Mouse (Mus musculus): ENCODE measurements around the gene Pcgf5. TPM values are rescaled to one million over a fixed set of nuclear protein-coding genes. Genes with fewer than 3 reads are reported as not detected.
A peak's percentile ranks its signal among the peaks of the same experiment; 100 is the strongest.

Gene Pcgf5
- polyA plus RNA-seq, 1 experiment from 2014 or later = 18.0 TPM

DNA sequence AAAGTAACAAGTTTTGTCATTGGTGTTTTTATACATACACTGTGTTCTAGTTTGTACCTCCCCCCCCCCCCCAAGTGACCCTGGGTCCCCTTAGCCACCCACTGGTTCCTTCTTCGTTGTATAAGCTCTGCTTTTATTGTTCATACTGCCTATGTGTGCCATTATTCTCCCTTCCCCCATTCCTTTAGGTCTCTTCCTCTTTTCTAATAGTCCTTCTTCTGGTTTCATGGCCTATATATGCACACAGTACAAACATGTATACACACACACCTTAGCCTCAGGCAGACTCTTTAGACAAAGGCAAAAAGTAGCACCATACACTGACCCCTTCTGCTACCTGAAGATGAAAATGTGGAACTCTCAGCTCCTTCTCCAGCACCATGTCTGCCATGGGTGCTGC is 42.6 kb downstream of the Pcgf5 start:
- no peaks in the 10 kb centered on the region for H3K27me3 ChIP-seq (replicated peaks)
- ATAC-seq (ENCODE audit: insufficient read depth, low FRiP score, low read depth) = no peak
- H3K4me2 ChIP-seq = no peak overlapping the region
- H3K9ac ChIP-seq = no peak overlapping the region
- no peaks in the 10 kb centered on the region for H3K36me3 ChIP-seq
- no peak overlapping the region for H3K27ac ChIP-seq
- WGBS = 79% methylated on average over 1 of the region's 1 CpGs
- H3K4me1 ChIP-seq = no peaks in the 10 kb centered on the region
- H3K9me3 ChIP-seq = no peaks in the 10 kb centered on the region
- H3K4me3 ChIP-seq (replicated peaks) = no peak overlapping the region

DNA sequence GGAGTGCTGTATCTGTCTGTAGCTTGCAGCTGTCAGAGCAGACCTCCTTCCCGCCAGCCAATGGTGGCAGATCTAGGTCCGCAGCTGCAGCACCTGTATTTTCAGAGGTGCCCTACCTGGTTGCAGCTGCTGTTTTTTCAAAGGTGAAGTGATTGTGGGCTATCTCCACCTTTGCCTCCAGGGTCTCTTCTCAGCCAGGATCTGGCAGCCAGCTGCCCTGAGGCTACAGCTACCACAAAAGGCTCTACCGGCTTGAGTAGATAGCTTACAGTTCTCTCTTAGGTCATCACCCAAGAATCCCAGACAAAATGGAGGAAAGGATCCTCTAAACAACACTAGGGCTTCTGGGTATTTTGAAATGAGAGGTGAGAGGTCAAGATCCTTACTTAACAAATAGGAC is 50.4 kb downstream of the Pcgf5 start:
- 75% methylated on average over 3 of the region's 3 CpGs for WGBS
- Histone ChIP-seq H3K27ac (no peak overlapping the region), H3K27me3 (replicated peaks) (no peaks in the 10 kb centered on the region), H3K4me1 (no peaks in the 10 kb centered on the region), H3K9ac (no peak overlapping the region), H3K9me3 (no peaks in the 10 kb centered on the region), H3K36me3 (no peaks in the 10 kb centered on the region), H3K4me3 (replicated peaks) (no peak overlapping the region), H3K4me2 (no peak overlapping the region)
- no peak for ATAC-seq (ENCODE audit: insufficient read depth, low FRiP score, low read depth)

DNA sequence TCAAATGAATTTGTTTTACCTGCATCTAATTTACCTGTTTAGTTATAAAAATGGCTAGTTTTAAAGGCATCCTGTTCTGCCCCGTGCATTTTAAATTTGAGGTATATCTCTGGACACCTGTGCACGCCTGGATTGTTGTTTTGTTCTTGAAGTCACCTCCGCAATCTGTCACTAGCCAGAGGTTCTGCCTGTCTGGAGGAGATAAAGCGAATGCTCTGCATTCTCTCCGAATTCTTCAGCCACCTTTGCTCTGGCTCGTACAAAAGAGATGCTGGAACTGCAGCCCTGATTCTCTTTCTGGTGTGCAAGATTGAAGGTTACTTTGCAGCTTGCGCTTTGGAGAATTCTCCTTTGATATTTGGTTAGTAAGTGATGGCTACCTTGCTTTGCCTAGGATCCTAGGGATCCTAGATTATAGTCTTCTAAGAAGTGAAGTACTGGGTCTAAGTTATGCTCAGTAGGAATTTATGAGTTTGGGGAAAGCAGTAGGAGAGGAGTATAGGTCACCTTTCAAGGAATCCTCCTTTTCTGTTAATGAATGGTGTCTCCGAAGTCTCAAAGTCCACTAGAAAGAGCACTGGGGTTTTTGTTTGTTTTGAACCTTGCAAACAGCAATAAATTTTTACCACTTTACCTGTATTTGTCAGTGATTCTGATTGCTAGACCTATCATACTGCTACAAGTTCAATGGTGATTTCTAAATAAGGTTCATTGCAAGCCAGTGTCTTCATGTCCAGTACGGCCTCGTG is 60.4 kb downstream of the Pcgf5 start:
- Histone ChIP-seq H3K36me3 (no peaks in the 10 kb centered on the region), H3K9ac (no peak overlapping the region), H3K4me1 (no peaks in the 10 kb centered on the region), H3K27ac (no peak overlapping the region), H3K27me3 (replicated peaks) (0 out of 2 replicates have a peak, but pooled peaks cover 4% of the 10 kb centered on the region), H3K4me2 (no peak overlapping the region), H3K4me3 (replicated peaks) (no peak overlapping the region), H3K9me3 (no peaks in the 10 kb centered on the region)
- WGBS = 44% methylated on average over 10 of the region's 10 CpGs
- no peak for ATAC-seq (ENCODE audit: insufficient read depth, low FRiP score, low read depth)

DNA sequence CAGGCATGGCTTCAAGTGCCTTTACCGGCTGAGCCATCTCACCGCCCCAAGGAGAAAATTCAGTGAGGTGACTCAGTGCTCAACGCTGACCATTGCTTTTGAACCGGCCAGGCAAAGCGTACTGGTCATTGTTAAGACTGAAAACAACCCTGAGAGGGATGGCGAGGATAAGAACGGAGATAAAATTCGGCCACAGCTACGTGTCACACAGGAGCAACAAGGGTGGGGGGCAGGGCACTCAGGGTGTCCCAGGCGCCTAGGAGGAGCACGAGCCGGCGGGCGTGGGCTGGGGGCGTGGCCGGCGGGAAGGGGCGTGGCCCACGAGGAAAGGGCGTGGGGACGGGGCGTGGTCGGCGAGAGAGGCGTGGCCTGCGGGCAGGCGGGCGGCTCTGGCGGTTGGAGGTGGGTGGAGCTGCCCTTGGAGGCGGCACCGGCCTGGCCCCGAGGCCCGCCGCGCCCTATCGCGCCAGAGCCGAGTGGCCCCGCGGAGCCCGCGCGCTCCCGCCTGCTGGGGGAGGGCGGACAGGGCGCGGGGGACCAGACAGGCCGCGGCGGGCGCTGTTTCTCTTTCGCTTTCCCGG is 61.3 kb downstream of the Pcgf5 start:
- H3K9me3 ChIP-seq = no peaks in the 10 kb centered on the region
- peak overlapping the region; percentile 84 for H3K4me2 ChIP-seq
- peak; percentile 100 for ATAC-seq (ENCODE audit: insufficient read depth, low FRiP score, low read depth)
- H3K4me3 ChIP-seq (replicated peaks) = peak overlapping the region; percentile 72
- 0 out of 2 replicates have a peak, but pooled peaks cover 4% of the 10 kb centered on the region for H3K27me3 ChIP-seq (replicated peaks)
- H3K27ac ChIP-seq = no peak overlapping the region
- no peaks in the 10 kb centered on the region for H3K4me1 ChIP-seq
- under 1% methylated on average over 48 of the region's 53 CpGs for WGBS
- peak overlapping the region; percentile 22 for H3K9ac ChIP-seq
- no peaks in the 10 kb centered on the region for H3K36me3 ChIP-seq

DNA sequence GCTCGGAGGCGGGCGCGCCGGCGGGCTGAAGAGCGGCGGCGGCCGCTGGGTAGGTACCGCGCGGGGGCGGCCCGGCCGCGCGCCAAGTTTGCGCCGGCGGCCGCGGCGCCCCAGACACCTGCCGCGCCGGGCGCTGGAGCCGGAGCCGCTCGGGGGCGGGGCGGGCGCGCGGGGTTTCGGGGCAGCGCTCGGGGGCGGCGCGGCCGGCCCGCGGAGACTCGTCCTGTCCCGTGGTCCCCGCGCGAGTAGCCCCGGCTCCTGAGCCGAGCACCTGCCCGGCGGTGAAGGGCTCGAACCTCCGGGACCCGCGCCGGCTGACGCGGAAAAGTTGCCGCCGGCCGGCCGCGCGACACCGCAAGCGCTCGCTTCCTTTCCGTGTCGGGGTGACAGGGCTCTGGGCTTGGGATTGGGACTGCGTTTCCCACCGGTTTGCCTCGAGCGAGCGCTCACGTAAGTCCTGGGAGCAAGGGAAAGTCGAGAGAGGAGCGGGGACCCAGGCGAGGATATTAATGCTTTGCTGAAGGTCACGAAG is 61.8 kb downstream of the Pcgf5 start:
- H3K4me1 ChIP-seq = no peaks in the 10 kb centered on the region
- 0 out of 2 replicates have a peak, but pooled peaks cover 4% of the 10 kb centered on the region for H3K27me3 ChIP-seq (replicated peaks)
- peak overlapping the region; percentile 84 for H3K4me2 ChIP-seq
- H3K36me3 ChIP-seq = no peaks in the 10 kb centered on the region
- under 1% methylated on average over 47 of the region's 82 CpGs for WGBS
- no peak overlapping the region for H3K27ac ChIP-seq
- H3K4me3 ChIP-seq (replicated peaks) = peak overlapping the region; percentile 72
- H3K9me3 ChIP-seq = no peaks in the 10 kb centered on the region
- H3K9ac ChIP-seq = peak overlapping the region; percentile 22
- peak; percentile 74 for ATAC-seq (ENCODE audit: insufficient read depth, low FRiP score, low read depth)

DNA sequence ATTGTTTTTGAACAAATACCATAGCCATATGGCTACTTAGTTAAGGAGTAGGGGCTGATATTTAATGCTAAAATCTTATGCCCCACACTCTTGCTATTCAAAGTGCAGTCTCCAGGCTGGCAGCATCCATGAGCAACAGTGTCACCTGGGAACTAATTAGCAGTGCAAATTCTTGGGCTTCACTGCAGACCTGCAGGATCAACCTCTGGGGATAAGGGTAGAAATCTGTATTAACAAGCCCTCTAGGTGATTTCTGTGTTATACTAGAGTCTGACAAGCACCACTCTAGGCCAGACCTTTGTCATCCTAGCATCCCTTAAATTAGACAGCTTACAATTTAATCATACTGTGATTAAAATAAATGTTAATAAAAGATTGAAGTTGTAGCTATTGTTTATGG is 71.8 kb downstream of the Pcgf5 start:
- Histone ChIP-seq H3K27me3 (replicated peaks) (no peaks in the 10 kb centered on the region), H3K36me3 (no peaks in the 10 kb centered on the region), H3K4me3 (replicated peaks) (no peak overlapping the region), H3K9ac (no peak overlapping the region), H3K4me1 (no peaks in the 10 kb centered on the region), H3K27ac (no peak overlapping the region), H3K9me3 (no peaks in the 10 kb centered on the region), H3K4me2 (no peak overlapping the region)
- ATAC-seq (ENCODE audit: insufficient read depth, low FRiP score, low read depth) = no peak

DNA sequence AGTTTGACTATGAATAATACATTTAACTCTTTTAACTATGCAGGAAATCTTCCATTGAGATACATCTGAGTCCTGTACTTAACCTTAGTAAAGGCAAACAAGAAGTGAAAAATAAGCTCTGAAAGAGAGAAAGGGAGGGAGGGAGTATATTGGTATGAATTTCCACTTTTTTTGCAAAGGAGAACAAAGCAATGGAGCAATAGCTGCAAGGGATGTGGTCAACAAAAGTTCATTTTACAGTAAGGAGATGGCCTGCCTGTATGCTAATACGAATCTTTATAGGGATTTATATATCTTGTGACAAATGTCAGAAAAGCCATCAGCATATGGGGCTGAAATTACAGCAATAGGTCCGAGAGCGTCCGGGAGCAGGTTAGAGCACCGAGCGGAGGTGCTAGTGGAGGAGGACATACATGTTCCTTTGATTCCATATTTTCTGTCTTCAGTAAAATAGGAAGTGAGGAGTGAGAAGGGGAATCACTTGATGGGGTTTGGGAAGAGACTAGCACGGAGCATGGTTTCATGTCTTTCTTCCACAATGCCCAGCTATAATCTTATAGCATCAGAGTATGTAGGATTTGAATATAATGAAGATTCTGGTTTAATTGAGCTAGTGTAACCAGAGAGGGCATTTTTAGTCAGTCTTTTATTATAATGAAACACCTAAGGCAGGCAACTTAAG is 79.2 kb downstream of the Pcgf5 start:
- WGBS = 92% methylated on average over 7 of the region's 7 CpGs
- no peak for ATAC-seq (ENCODE audit: insufficient read depth, low FRiP score, low read depth)

DNA sequence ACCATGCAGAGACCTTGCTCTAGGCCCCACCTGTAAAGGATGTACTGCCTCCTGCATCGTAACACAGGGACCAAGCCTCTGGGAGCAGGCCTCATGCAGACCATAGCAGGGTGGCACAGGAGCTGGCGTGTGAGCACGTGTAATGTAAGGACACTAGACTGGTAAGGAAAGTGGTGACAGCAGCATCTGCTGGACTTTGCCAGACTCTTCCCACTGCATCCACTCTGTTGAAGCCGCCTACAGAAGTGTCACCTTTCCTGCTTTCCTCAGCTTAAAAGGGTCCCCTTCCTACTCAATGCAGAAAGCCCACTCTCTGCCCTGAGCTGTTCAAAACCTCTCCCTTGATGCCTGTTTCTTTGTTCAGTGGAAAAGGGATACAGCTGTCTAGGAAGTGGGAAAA is 80.0 kb downstream of the Pcgf5 start:
- no peak overlapping the region for H3K9ac ChIP-seq
- no peaks in the 10 kb centered on the region for H3K36me3 ChIP-seq
- 84% methylated on average over 4 of the region's 4 CpGs for WGBS

More for the DNA sequence above, 79.2 kb downstream of the Pcgf5 start:
- no peak overlapping the region for H3K9ac ChIP-seq
- no peak overlapping the region for H3K4me3 ChIP-seq (replicated peaks)
- no peak overlapping the region for H3K4me2 ChIP-seq
- no peaks in the 10 kb centered on the region for H3K9me3 ChIP-seq
- H3K36me3 ChIP-seq = no peaks in the 10 kb centered on the region
- H3K4me1 ChIP-seq = no peaks in the 10 kb centered on the region
- H3K27ac ChIP-seq = no peak overlapping the region
- H3K27me3 ChIP-seq (replicated peaks) = no peaks in the 10 kb centered on the region

DNA sequence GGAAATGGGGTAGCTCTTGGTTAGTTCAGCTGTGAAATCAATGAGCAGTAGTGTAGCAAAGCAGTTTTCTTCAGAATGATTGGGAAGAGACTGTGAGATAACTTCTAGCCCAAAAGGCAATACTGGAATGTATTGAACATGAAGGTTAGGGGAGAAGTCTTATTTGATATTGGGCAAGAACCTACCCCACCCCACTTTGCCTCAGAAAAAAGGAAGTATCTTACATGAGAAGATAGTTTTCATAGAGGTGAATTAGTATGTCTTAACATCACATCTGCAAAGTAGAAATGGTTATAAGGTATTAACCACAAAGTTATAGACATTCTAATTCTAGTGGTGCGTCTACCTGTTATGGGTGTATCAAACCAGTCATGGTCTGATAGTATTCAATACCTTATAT is 81.2 kb downstream of the Pcgf5 start:
- H3K4me2 ChIP-seq = no peak overlapping the region
- 86% methylated on average over 1 of the region's 1 CpGs for WGBS

More for the DNA sequence above, 80.0 kb downstream of the Pcgf5 start:
- H3K27me3 ChIP-seq (replicated peaks) = no peaks in the 10 kb centered on the region
- H3K27ac ChIP-seq = no peak overlapping the region
- no peak overlapping the region for H3K4me3 ChIP-seq (replicated peaks)
- ATAC-seq (ENCODE audit: insufficient read depth, low FRiP score, low read depth) = no peak
- H3K4me1 ChIP-seq = no peaks in the 10 kb centered on the region
- H3K9me3 ChIP-seq = no peaks in the 10 kb centered on the region
- H3K4me2 ChIP-seq = no peak overlapping the region

DNA sequence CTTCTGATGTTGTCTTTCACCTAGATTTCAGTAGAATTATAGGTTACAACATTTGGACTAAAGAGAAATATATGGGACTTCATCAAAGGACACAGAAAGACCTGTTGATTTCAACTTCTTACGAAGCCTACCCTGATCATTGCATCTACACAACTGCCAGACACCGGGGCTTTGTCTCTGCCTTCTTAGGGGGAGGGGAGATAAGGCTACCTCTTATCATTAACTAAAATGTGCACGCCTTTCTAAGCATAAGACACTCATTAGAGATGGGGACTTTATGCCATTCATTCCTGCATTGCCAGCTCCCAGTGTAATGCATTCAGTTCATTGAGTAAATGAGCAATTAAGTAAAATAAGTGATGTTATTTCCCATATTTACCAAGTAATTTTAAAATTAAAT is 85.1 kb downstream of the Pcgf5 start:
- no peaks in the 10 kb centered on the region for H3K4me1 ChIP-seq
- ATAC-seq (ENCODE audit: insufficient read depth, low FRiP score, low read depth) = no peak
- H3K9ac ChIP-seq = no peak overlapping the region
- no peaks in the 10 kb centered on the region for H3K27me3 ChIP-seq (replicated peaks)
- no peak overlapping the region for H3K4me2 ChIP-seq
- WGBS = 75% methylated on average over 3 of the region's 3 CpGs
- no peaks in the 10 kb centered on the region for H3K36me3 ChIP-seq
- H3K9me3 ChIP-seq = no peaks in the 10 kb centered on the region
- no peak overlapping the region for H3K27ac ChIP-seq
- no peak overlapping the region for H3K4me3 ChIP-seq (replicated peaks)

More for the DNA sequence above, 81.2 kb downstream of the Pcgf5 start:
- Histone ChIP-seq H3K27me3 (replicated peaks) (no peaks in the 10 kb centered on the region), H3K9me3 (no peaks in the 10 kb centered on the region), H3K9ac (no peak overlapping the region), H3K27ac (no peak overlapping the region), H3K4me1 (no peaks in the 10 kb centered on the region), H3K36me3 (no peaks in the 10 kb centered on the region), H3K4me3 (replicated peaks) (no peak overlapping the region)
- ATAC-seq (ENCODE audit: insufficient read depth, low FRiP score, low read depth) = no peak

DNA sequence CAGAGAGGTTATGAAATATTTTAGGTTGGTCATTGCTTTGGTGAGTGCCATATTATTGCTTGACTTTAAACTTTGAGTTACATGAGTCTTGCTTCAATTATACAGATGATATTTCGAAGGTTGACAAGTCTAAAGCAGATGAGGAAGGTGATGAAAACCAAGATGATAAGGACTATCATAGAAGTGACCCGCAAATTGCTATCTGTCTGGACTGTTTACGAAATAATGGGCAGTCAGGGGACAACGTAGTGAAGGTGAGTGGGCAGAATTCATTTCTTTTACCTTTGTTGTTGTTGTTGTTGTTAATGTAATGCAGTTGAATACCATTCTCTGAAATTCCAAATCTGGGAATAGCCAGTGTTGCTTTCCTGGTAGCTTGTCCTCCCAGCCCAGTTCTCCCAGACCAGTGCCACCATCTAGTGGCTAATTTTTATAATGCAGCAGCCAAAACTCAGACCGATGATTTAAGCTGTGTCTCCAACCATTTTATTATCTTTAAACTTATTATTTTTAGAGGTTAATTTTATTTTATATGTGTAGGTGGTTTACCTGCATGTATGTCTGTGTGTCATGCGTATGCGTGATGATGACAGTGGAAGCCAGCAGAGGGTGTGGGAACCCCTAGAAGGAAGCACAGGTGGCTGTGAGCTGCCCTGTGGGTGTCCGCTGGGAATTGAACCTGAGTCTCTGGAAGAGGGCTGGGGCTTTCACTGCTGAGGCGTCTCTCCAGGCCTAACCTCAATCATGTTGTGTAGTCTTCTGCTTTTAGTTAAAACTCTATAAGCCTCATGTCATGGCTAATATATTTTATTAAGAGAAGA is 92.0 kb downstream of the Pcgf5 start:
- ATAC-seq (ENCODE audit: insufficient read depth, low FRiP score, low read depth) = no peak
- no peak overlapping the region for H3K4me3 ChIP-seq (replicated peaks)
- H3K9ac ChIP-seq = no peak overlapping the region
- no peaks in the 10 kb centered on the region for H3K36me3 ChIP-seq
- no peak overlapping the region for H3K4me2 ChIP-seq
- H3K9me3 ChIP-seq = no peaks in the 10 kb centered on the region
- no peaks in the 10 kb centered on the region for H3K27me3 ChIP-seq (replicated peaks)
- 56% methylated on average over 9 of the region's 9 CpGs for WGBS
- H3K4me1 ChIP-seq = no peaks in the 10 kb centered on the region
- no peak overlapping the region for H3K27ac ChIP-seq
